Mouse (Mus musculus): ENCODE results near the gene Ddx39. TPM values are rescaled to one million over a fixed set of nuclear protein-coding genes. Genes with fewer than 3 reads are reported as not detected.

Ddx39 gene
- polyA plus RNA-seq, 1 experiment from 2014 or later, result 75.5 TPM

- no peak for ATAC-seq
- Histone ChIP-seq H3K9me3 (ENCODE audit: control insufficient read depth) (no peaks in the 10 kb centered on the region), H3K27ac (ENCODE audit: low read depth, low read length) (no peak overlapping the region), H3K9ac (ENCODE audit: low read depth, low read length) (no peak overlapping the region), H3K4me2 (replicated peaks; ENCODE audit: low read depth) (no peak overlapping the region), H3K4me3 (ENCODE audit: low read depth, low read length) (no peak overlapping the region), H3K27me3 (replicated peaks; ENCODE audit: control insufficient read depth, insufficient read depth, low read length) (no peaks in the 10 kb centered on the region), H3K36me3 (ENCODE audit: control insufficient read depth, insufficient read depth) (no peaks in the 10 kb centered on the region), H3K4me1 (replicated peaks; ENCODE audit: control insufficient read depth, insufficient read depth, low read length) (no peaks in the 10 kb centered on the region; the same call in 1 of the 2 replicates)
- no peak for TF ChIP-seq CTCF (IDR thresholded peaks at IDR 0.05; ENCODE audit: low read depth)
Observed at GRCm38 (mm10) chr8:83765663-83766062, 50.7 kb downstream of the Ddx39 start.

- no peaks in the 10 kb centered on the region for H3K27me3 ChIP-seq (replicated peaks; ENCODE audit: control insufficient read depth, insufficient read depth, low read length)
- H3K4me1 ChIP-seq (replicated peaks; ENCODE audit: control insufficient read depth, insufficient read depth, low read length), result peaks cover under 1% of the 10 kb centered on the region; the same call in 1 of the 2 replicates
- H3K4me3 ChIP-seq (ENCODE audit: low read depth, low read length), result no peak overlapping the region
- no peak overlapping the region for H3K27ac ChIP-seq (ENCODE audit: low read depth, low read length)
- WGBS, result 88% methylated on average over 4 of the region's 4 CpGs
- H3K9me3 ChIP-seq (ENCODE audit: control insufficient read depth), result no peaks in the 10 kb centered on the region
- H3K9ac ChIP-seq (ENCODE audit: low read depth, low read length), result no peak overlapping the region
- no peaks in the 10 kb centered on the region for H3K36me3 ChIP-seq (ENCODE audit: control insufficient read depth, insufficient read depth)
- no peak overlapping the region for H3K4me2 ChIP-seq (replicated peaks; ENCODE audit: low read depth)
- TF ChIP-seq CTCF (IDR thresholded peaks at IDR 0.05; ENCODE audit: low read depth), result no peak
- no peak for ATAC-seq
Observed at GRCm38 (mm10) chr8:83767442-83767841, 52.5 kb downstream of the Ddx39 start.

GRCm38 (mm10) chr8:83768526-83768925, 53.5 kb downstream of the Ddx39 start:
- peak; percentile 62 for ATAC-seq
- Histone ChIP-seq H3K4me3 (ENCODE audit: low read depth, low read length) (no peak overlapping the region), H3K36me3 (ENCODE audit: control insufficient read depth, insufficient read depth) (no peaks in the 10 kb centered on the region), H3K9ac (ENCODE audit: low read depth, low read length) (no peak overlapping the region), H3K4me1 (replicated peaks; ENCODE audit: control insufficient read depth, insufficient read depth, low read length) (peaks cover 9% of the 10 kb centered on the region; the same call in 1 of the 2 replicates), H3K4me2 (replicated peaks; ENCODE audit: low read depth) (no peak overlapping the region; the same call in 1 of the 2 replicates), H3K27me3 (replicated peaks; ENCODE audit: control insufficient read depth, insufficient read depth, low read length) (no peaks in the 10 kb centered on the region), H3K27ac (ENCODE audit: low read depth, low read length) (no peak overlapping the region), H3K9me3 (ENCODE audit: control insufficient read depth) (no peaks in the 10 kb centered on the region)
- TF ChIP-seq CTCF (IDR thresholded peaks at IDR 0.05; ENCODE audit: low read depth), result no peak
- 3% methylated on average over 5 of the region's 5 CpGs for WGBS

GRCm38 (mm10) chr8:83769720-83770119, 54.7 kb downstream of the Ddx39 start:
- no peak overlapping the region for H3K4me3 ChIP-seq (ENCODE audit: low read depth, low read length)
- no peak for ATAC-seq
- 54% methylated on average over 7 of the region's 7 CpGs for WGBS
- TF ChIP-seq CTCF (IDR thresholded peaks at IDR 0.05; ENCODE audit: low read depth), result no peak
- no peaks in the 10 kb centered on the region for H3K9me3 ChIP-seq (ENCODE audit: control insufficient read depth)
- H3K9ac ChIP-seq (ENCODE audit: low read depth, low read length), result no peak overlapping the region
- H3K27ac ChIP-seq (ENCODE audit: low read depth, low read length), result no peak overlapping the region
- no peak overlapping the region for H3K4me2 ChIP-seq (replicated peaks; ENCODE audit: low read depth)
- peaks cover 9% of the 10 kb centered on the region; the same call in 1 of the 2 replicates for H3K4me1 ChIP-seq (replicated peaks; ENCODE audit: control insufficient read depth, insufficient read depth, low read length)
- no peaks in the 10 kb centered on the region for H3K27me3 ChIP-seq (replicated peaks; ENCODE audit: control insufficient read depth, insufficient read depth, low read length)
- no peaks in the 10 kb centered on the region for H3K36me3 ChIP-seq (ENCODE audit: control insufficient read depth, insufficient read depth)

GRCm38 (mm10) chr8:83770669-83771068, 55.7 kb downstream of the Ddx39 start:
- no peak for TF ChIP-seq CTCF (IDR thresholded peaks at IDR 0.05; ENCODE audit: low read depth)
- Histone ChIP-seq H3K36me3 (ENCODE audit: control insufficient read depth, insufficient read depth) (no peaks in the 10 kb centered on the region), H3K27ac (ENCODE audit: low read depth, low read length) (no peak overlapping the region), H3K9ac (ENCODE audit: low read depth, low read length) (no peak overlapping the region), H3K4me1 (replicated peaks; ENCODE audit: control insufficient read depth, insufficient read depth, low read length) (peaks cover 9% of the 10 kb centered on the region; the same call in 1 of the 2 replicates), H3K4me3 (ENCODE audit: low read depth, low read length) (no peak overlapping the region), H3K9me3 (ENCODE audit: control insufficient read depth) (no peaks in the 10 kb centered on the region), H3K4me2 (replicated peaks; ENCODE audit: low read depth) (no peak overlapping the region), H3K27me3 (replicated peaks; ENCODE audit: control insufficient read depth, insufficient read depth, low read length) (no peaks in the 10 kb centered on the region)
- no peak for ATAC-seq
- 82% methylated on average over 2 of the region's 2 CpGs for WGBS

GRCm38 (mm10) chr8:83771791-83772190, 56.8 kb downstream of the Ddx39 start:
- ATAC-seq, result no peak
- Histone ChIP-seq H3K4me2 (replicated peaks; ENCODE audit: low read depth) (no peak overlapping the region), H3K9me3 (ENCODE audit: control insufficient read depth) (no peaks in the 10 kb centered on the region), H3K27me3 (replicated peaks; ENCODE audit: control insufficient read depth, insufficient read depth, low read length) (no peaks in the 10 kb centered on the region), H3K9ac (ENCODE audit: low read depth, low read length) (no peak overlapping the region), H3K36me3 (ENCODE audit: control insufficient read depth, insufficient read depth) (no peaks in the 10 kb centered on the region), H3K4me3 (ENCODE audit: low read depth, low read length) (no peak overlapping the region), H3K27ac (ENCODE audit: low read depth, low read length) (no peak overlapping the region), H3K4me1 (replicated peaks; ENCODE audit: control insufficient read depth, insufficient read depth, low read length) (peaks cover 9% of the 10 kb centered on the region; the same call in 1 of the 2 replicates)
- TF ChIP-seq CTCF (IDR thresholded peaks at IDR 0.05; ENCODE audit: low read depth), result no peak
- WGBS, result 58% methylated on average over 4 of the region's 4 CpGs

Measured in intestine, postnatal 0 days (tissue).